Mouse (Mus musculus): ENCODE data around the gene Rsrp1. TPM values are rescaled to one million over a fixed set of nuclear protein-coding genes. Genes with fewer than 3 reads are reported as not detected.

The Rsrp1 gene
- total RNA-seq (2023) = 100 to 1,000 TPM; 414 to 510 TPM

DNA sequence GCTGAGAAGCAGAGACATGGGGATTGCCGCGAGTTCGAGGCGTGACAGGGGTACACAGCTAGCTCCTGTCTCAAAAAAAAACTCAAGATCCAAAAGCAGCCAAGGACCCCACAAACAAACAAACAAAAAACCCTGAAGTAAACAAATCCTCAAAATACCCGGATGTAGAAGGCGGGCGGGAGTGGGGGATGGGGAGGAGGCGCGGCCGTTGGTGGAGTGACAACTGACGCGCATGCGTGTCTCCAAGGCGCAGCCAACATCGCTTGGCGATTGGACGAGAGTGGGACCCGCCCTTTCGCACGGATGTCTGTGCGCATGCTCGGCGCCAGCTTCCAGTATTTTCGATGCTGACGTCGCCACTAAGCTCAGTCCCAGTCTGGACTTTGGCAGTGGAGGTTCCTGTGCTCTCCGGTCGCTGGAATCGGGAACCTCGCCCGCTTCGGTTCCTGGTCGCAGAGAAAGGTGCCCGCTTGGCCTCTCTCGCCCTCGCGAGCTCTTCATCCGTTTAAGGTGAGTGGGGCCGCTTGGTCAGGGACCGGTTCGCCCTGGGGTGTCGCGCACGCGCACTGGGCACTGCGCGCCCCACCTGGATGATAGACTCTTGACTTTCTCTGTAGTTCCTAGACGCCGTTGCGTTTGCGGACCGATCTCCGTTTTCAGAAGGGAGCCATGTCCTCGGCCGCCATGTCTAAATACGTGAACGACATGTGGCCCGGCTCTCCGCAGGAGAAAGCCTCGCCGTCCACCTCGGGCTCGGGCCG, at the start of gene Rsrp1:
TSS of gene Rsrp1 (plus strand) at position 335 of the 761 bp plus-strand sequence.

DNA sequence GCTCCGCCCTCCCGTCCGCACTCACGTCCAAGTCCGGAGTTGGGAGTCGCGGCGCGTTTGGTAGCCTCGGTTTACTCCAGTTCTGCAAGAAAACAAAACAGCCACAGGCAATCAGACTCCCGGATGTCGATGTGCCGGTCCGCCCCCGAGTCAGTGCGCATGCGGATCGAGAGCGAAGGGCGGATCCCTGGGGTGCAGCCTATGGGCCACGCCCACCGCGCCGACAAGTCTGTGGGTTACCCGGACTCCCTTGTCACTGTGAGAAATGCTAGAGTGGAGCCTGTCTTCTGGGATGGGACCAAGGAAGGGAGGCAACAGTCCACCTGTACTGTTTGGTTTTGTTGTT, 8.6 kb upstream of the Rsrp1 start, which contains the start of gene Tmem50a:
TSS of gene Tmem50a (minus strand) at position 161 of the 346 bp plus-strand sequence.

DNA sequence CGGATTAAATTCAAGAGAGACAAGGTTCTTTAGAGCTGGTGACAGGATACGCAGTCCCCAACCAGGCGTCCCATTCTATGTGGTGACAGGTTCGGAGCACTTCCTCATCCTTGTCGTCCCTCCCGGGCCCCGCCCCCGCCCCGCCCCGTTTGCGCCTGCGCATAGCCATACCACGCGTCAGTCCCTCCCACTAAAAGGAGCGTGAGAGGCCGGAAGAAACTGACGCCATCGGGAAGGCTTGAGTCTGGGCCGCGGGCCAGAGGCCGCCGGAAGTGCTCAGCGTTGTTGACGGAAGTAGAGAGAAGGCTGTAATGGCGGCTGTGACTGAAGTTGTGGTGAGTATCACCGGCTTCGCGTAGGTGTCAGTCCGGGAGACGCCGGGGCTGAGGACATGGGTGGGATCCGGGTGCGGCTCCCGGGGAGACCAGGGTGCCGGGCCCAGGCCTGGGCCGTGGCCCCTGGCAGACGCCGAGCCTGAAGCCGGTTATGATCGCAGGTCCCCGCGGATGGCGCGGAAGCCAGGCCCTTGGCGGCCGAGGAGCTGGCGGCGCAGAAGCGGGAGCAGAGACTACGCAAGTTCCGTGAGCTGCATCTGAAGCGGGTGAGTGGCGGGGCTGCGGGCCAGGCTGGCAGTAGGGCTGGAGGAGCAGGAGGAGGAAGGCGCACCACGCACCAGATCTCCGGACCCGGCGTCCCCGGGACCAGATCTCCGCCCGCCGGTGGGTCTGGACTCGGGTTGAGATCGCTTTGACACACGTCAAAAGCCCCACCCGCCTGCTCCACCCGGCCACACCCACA, 7.5 kb downstream of the Rsrp1 start, which contains the start of gene Syf2:
TSS of gene Syf2 (plus strand) at position 215 of the 798 bp plus-strand sequence.

Other genes with a start within 250 kb of the Rsrp1 start
- gene Man1c1, start 219.3 kb upstream of the Rsrp1 start, total RNA-seq (2023) = 10 to 100 TPM; 28.0 to 35.0 TPM
- gene Ldlrap1, start 155.6 kb upstream of the Rsrp1 start, total RNA-seq (2023) = 10 to 100 TPM; 35.9 to 39.2 TPM
- 10 to 100 TPM; 11.5 to 12.2 TPM for gene Maco1, start 70.2 kb upstream of the Rsrp1 start, total RNA-seq (2023)
- 10 to 100 TPM; 23.7 to 39.4 TPM for gene Rhd, start 59.1 kb upstream of the Rsrp1 start, total RNA-seq (2023)
- gene Tmem50a, start 8.6 kb upstream of the Rsrp1 start, total RNA-seq (2023) = 100 to 1,000 TPM; 156 to 164 TPM
- gene Syf2, start 7.3 kb downstream of the Rsrp1 start, total RNA-seq (2023) = 100 to 1,000 TPM in 1 of 2 experiments, 10 to 100 TPM in 1; 89.3 to 108 TPM
- 10 to 100 TPM; 14.9 to 20.0 TPM for gene Runx3, start 197.1 kb downstream of the Rsrp1 start, total RNA-seq (2023)